Mouse (Mus musculus): ENCODE data around the gene Pmel.

Gene Pmel

DNA sequence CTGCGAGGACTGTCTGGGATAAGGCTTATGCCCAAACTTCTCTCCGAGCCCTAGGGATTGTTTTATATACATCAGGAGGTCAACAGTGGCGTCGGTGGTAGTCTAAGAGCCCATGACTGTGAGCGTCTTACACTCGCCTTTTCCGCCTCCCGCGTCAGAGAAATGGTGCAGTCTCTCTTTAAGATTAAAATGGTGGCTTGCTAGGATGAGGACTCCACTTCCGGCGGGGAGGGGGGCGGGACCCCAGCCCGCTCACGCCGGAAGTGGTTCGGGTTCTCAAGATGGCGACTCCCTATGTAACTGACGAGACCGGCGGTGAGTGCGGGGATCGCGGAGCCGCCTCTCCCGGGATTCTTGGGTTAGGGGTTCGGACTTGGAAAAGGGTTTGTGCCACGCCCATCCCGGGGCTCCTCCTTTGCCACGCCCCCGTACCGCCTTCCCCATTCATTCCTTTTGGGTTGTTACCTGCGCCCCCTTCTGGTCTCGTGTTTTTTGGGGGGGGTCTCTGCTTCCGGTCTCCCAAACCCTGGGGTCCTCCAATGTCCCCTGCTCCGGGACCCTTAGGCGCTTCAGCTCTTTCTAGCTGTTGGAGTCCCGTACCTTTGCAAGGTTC is 44.4 kb downstream of the Pmel start:
- peak; percentile 79 for DNase-seq
